Mouse (Mus musculus) adrenal gland, postnatal 14 days (tissue): Measurements from ENCODE around the gene Sgsm2. TPM values are rescaled to one million over a fixed set of nuclear protein-coding genes. Genes with fewer than 3 reads are reported as not detected.
A peak's percentile ranks its signal among the peaks of the same experiment; 100 is the strongest.

Source experiments
- DNase-seq: peaks from one replicate; pipeline ENCODE4 v3.0.0; 2021; ENCODE audit warnings: mixed read lengths
- long read RNA-seq, 2 experiments: library from polyadenylated mRNA; stranded (forward); transcript quantifications; one replicate each; pipeline ENCODE4 v2.0.0; 2021
- total RNA-seq: library from RNA; stranded (reverse); gene quantifications from 2 replicates; pipeline ENCODE4 v1.2.3, GENCODE M21; 2021

The Sgsm2 gene
- 21.3 and 22.4 TPM in 2 replicates for total RNA-seq
- long read RNA-seq, experiment 1, full-length matches to known transcripts = 1 of 31 reads
- long read RNA-seq, experiment 1, partial matches to known transcripts = 0 of 31 reads
- long read RNA-seq, experiment 1, other reads (novel, unspliced or antisense) = 30 of 31 reads
- long read RNA-seq, experiment 2, full-length matches to known transcripts = 1 of 31 reads
- long read RNA-seq, experiment 2, partial matches to known transcripts = 0 of 31 reads
- long read RNA-seq, experiment 2, other reads (novel, unspliced or antisense) = 30 of 31 reads

DNA sequence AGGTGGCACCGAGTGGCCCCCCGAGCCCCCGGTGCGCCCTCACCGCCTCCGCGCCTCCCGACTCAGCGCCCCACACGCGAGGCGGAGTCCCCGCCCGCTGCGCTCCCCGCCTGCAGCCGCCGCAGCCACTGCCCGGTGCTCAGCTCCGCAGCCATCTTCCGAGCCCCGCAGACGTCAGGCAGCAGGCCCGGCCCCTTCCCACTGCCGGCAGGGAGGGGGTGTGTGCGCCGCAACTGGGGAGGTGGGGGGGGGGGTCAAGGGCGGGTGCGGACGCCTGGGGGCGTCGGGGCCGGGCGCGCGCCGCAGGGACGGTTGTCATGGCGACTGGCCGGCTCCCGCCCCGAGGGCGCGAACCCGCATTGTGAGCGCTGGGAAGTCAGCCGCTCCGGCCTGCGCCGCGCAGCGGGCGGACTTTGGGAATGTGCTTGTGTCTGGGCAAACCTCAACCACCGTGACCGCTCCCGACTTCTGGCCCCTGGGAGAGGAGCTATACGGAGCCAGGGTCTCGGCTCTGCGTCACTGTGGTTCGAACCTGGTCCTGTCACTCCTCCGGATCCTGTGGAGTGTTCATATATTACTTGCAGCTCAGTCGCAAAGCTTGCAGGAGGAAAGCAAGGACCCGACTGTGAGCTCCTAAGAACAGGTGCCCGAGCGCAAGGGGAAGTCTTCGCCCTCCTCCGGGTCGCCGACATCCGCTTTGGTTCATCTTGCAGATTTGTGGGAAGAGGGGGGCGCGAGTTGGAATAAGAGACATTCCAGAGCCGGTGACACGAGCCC, at the start of gene Sgsm2:
Sgsm2 (minus strand) TSS at position 160 of the 777 bp plus-strand sequence.
- DNase-seq = peak; percentile 81

DNA sequence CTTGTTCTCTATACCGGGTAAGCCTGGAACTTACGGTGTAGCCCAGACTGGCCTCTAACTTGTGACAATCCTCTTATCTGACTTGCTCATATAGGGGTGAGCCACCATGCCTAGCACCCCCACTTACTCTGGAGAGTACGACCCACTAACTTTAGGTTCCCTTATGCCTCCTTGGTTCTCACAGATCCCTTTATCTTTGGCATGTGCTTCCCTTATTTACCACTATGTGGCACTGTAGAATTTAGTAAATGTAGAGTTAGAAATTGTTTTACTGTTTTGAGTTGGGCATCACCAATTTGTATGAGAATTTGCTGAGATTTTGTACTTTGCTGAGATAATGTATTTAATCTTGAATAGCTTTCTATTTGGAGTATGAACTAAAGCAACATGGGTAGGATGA, 49.5 kb upstream of the Sgsm2 start:
- DNase-seq = no peak

DNA sequence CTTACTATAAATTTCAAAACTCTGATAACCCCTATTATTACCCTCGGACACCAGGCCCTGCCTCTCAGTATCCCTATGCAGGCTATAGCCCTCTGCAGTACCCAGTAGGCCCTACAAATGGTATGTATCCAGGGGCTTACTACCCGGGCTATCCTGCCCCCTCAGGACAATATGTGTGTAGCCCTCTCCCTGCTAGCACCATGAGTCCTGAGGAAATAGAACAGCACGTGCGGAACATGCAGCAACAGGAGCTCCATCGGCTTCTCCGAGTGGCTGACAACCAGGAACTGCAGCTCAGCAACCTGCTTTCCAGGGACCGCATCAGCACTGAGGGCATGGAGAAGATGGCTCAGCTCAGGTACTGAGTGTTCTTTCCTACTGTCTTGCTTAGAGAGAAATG, 33.5 kb upstream of the Sgsm2 start:
- DNase-seq = no peak

- no peak for DNase-seq
Observed at GRCm38 (mm10) chr11:74929111-74929510, 32.3 kb upstream of the Sgsm2 start.

GRCm38 (mm10) chr11:74927236-74927725, 30.4 kb upstream of the Sgsm2 start:
- peak; percentile 25 for DNase-seq

- DNase-seq = peak; percentile 57
Observed at GRCm38 (mm10) chr11:74926388-74927005, 29.6 kb upstream of the Sgsm2 start.

DNA sequence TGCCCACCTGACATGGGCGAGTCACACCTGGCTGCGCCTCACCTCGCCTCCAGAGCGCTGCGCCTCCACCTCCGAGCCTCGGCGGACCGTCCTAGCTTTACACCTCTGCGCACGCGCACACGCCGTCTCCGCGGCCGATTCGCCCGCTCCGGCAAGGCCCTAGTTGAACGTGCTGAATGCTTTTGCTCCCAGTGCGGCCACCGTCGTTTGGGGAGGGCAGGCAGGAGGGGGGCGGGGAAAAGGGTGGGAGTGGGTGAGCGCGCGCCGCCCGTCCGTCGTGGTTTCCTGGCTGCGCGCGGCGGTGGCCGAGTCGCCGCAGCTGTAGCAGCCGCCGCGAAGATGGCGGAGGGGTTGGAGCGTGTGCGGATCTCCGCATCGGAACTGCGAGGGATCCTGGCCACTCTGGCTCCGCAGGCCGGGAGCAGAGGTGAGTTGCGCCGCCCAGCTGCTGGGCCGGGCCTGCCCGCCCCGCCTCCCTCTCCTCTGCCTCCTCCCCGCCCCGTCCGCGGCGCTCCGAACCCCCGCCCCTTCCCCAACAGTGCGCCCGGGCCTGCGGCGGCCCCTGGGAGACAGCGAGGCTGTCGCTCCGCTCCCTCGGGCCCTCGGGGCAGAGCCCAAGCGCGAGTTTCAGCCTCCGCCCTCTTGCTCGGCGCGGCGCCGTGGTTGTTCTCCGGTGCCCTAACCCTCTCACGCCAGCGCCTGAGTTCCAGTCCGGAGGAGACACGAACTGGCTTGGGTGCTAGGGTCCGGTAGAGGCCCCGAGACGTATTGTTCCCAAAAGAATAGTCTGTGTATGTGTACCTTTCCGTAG, 28.9 kb upstream of the Sgsm2 start, which contains the start of the genes Smg6 and Srr:
Smg6 (plus strand) TSS at position 247 of the 811 bp plus-strand sequence.
Srr (minus strand) TSS at position 372 of the 811 bp plus-strand sequence.
- peak; percentile 98 for DNase-seq

GRCm38 (mm10) chr11:74924149-74924548, 27.3 kb upstream of the Sgsm2 start:
- peak; percentile 60 for DNase-seq

DNA sequence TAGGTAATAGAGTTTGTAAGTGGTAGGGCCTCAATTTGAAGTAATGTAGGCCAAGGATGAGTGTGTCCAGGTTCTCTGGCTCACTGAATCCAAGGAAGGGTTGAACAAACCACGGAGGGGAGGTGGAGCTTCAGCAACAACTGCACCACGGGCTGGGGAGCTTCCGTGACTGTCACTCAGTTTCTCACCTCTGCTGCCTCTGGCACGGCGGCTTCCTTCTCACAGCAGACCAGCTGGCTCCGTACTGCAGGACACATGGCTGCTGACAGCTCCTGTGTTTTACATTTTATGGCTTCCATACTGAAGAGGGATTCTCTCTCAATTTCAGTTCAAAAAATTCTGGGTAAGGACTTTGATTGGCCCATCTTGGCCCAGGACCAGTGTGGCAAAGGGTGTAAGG, 22.4 kb upstream of the Sgsm2 start:
- no peak for DNase-seq

DNA sequence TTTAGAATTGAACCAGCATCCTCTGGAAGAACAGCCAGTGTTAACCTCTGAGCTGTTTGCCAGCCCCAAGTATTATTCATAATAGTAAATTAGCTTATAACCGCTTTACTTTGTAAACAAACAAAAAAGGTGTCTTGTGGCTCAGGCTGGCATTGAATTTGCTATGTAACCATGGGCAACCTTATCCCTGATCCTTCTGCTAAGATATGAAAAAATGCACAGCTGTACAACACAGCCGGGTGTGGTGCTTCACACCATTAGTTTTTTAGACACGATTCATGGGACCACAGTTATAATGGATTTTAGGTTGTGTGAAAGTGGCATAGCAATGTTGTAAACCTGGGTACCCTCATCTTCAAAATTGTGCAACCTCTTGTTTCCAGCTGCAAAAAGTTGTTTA, 15.6 kb upstream of the Sgsm2 start:
- no peak for DNase-seq

DNA sequence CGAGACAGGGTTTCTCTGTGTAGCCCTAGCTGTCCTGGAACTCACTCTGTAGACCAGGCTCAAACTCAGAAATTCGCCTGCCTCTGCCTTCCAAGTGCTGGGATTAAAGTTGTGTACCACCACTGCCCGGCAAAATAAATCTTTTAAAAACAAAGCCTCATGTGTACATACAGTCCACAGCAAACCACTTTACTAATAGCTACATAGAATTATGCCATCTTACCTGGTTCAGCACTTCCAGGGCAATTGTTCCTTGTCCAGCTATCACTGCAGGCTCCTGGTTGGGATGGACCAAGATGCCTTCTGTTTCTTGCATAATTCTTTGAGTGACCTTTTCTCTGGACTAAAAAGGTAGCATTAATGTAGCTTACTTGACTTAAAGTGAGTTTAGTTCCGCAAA, 13.1 kb upstream of the Sgsm2 start:
- no peak for DNase-seq

- DNase-seq = no peak
Observed at GRCm38 (mm10) chr11:74908618-74909399, 11.9 kb upstream of the Sgsm2 start.

DNA sequence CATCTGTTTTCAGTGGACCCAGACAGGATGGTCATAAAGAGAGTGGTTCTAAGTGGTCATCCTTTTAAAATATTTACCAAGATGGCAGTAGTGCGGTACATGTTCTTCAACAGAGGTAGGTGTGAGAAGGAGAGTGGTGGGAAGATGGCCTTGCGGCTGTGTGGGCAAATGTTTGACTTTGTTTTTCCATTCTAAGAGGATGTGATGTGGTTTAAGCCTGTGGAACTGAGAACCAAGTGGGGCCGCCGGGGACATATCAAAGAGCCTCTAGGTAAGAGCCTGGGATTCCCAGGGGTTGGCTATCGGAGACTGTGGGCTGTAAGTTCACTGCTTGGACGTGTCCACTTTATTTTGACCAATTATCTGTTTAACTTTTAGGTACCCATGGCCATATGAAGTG, 11.0 kb upstream of the Sgsm2 start:
- DNase-seq = no peak

DNA sequence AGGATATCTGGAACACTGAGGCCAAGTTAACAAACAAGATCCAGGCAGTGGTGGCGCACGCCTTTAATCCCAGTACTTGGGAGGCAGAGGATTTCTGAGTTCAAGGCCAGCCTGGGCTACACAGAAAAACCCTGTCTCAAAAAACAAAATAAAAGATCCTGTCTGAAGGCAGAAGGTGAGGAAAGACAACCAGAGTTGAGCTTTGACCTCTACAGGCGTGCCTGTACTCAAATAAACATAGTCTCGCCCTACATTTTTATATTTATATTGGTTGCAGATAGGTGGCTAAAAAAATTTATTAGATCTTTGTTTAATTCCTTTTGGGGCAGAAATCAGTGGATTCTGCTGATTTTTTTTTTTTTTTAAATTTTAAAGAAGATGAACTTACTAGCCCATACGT, 5.6 kb upstream of the Sgsm2 start:
- DNase-seq = no peak

- no peak for DNase-seq
Observed at GRCm38 (mm10) chr11:74901555-74901954, 4.7 kb upstream of the Sgsm2 start.

DNA sequence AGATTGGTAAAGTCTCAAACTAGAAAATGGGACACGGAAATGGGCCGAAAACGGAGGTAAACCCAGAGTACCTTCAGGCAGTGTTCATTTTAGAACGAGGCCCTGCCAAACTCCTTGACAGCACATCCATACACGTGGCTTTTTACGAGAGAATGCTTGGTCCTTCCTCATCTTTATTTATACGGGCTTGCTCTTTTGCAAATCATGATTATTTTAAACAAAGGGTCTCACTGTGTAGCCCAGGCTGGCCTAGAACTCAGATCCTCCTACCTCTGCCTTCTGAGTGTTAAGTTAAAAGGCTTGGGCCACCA, 1.6 kb upstream of the Sgsm2 start:
- no peak for DNase-seq

DNA sequence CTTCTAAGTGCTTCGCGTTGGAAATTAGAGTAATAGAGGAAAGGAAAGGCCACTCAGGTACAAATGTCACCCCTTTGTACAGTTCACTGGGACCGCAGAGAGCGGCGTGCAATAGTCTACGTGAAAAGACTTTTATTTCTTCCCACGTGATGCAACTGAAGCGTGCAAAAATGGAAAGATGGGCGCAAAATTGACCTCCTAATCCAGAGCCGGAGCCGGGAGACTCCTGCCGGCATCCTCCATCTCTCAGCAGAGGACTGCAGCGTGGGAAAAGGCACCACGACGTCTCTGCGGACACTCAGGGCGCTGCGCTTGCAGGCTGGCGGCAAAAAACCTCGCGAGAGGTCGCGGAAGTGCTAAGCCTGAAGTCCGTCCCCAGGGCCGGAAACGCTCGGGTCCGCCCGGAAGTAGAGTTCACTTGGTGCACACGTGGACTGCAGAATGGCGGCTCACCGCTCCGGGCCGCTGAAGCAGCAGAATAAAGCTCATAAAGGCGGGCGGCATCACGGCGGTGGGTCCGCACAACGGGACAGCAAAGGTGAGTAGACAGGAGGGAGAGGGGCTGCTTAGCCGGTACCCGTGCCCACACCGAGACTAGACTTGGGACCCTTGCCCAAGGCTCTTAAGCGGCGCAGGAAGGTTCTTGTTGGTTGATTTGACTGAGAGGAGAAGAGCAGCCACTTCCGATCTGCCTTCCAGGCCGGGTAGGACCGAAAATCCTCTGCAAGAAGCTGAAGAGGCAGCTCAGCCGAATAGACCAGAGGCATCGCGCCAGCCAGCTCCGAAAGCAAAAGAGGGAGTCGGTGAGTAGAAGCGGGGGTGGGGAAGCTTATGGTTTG, 1.0 kb upstream of the Sgsm2 start, which contains the start of gene Tsr1:
Tsr1 (plus strand) TSS at position 394 of the 839 bp plus-strand sequence.
- peak; percentile 96 for DNase-seq

- peak; percentile 89 for DNase-seq
Observed at GRCm38 (mm10) chr11:74895980-74896900, 620 bp downstream of the Sgsm2 start.

DNA sequence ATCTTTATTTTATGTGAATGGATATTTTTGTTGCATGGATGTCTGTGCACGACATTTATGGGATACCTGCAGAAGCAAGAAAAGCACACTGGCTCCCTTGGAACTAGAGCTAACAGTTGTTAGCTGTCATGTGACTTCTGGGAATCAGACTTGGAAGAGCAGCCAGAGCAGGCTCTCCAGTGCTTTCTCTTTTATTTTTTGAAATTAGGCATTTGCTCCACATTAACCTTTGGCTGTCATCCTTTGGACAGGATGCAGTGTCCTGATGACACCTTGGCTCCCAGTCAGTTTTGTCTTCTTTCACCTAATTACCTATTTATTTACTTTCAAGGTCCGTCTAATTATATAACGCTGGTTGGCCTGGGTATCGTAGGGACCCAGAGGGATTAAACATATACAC, 2.2 kb downstream of the Sgsm2 start:
- DNase-seq = no peak
